Mouse (Mus musculus) intestine, embryonic 15.5 days (tissue): Measurements from ENCODE around the gene Cnot3. TPM values are rescaled to one million over a fixed set of nuclear protein-coding genes. Genes with fewer than 3 reads are reported as not detected.
"Not testable (repeated sequence)": the region's sequence is repeated elsewhere in the genome, so short reads cannot be mapped to it uniquely, and the experiment has no call there.

Experiments used
- ATAC-seq: fragments of 200-750 bp; cut with Nextera tagmentation; 2 replicates; pipeline ENCODE4 v1.8.0; 2017; ENCODE audit warnings: moderate TSS enrichment, moderate library complexity
- H3K27ac ChIP-seq: fragments of 300-500 bp; sonication (generic); 2 replicates; pipeline ENCODE4 v1.5.1; 2015; ENCODE audit warnings: mild to moderate bottlenecking, inconsistent platforms
- H3K27me3 ChIP-seq: fragments of 300-500 bp; sonication (generic); replicated peaks from 2 replicates; pipeline ENCODE4 v1.6.1; 2015; ENCODE audit warnings: inconsistent platforms
- H3K36me3 ChIP-seq: fragments of 300-500 bp; sonication (generic); 2 replicates; pipeline ENCODE4 v1.6.1; 2015; ENCODE audit warnings: inconsistent platforms
- H3K4me1 ChIP-seq: fragments of 300-500 bp; sonication (generic); replicated peaks from 2 replicates; pipeline ENCODE4 v1.6.1; 2015; ENCODE audit warnings: inconsistent platforms
- H3K4me2 ChIP-seq: fragments of 300-500 bp; sonication (generic); replicated peaks from 2 replicates; pipeline ENCODE4 v1.6.1; 2015; ENCODE audit warnings: mild to moderate bottlenecking, inconsistent platforms
- H3K4me3 ChIP-seq: fragments of 300-500 bp; sonication (generic); replicated peaks from 2 replicates; pipeline ENCODE4 v1.5.1; 2015; ENCODE audit warnings: inconsistent platforms
- H3K9ac ChIP-seq: fragments of 300-500 bp; sonication (generic); 2 replicates; pipeline ENCODE4 v1.6.1; 2015; ENCODE audit warnings: inconsistent platforms
- H3K9me3 ChIP-seq: fragments of 300-500 bp; sonication (generic); 2 replicates; pipeline ENCODE4 v1.6.1; 2016; ENCODE audit warnings: inconsistent platforms
- WGBS: fragments of 180-500 bp; shearing (Covaris S2); methylation state at CpG from one replicate; pipeline ENCODE4 v1.1.7; 2015; 5-methylcytosine and 5-hydroxymethylcytosine counted together
- polyA plus RNA-seq: library from polyadenylated mRNA; unstranded; fragments of >200 nt; fragmentation: Nextera tagmentation; extraction: Ambion mirVana; gene quantifications from 2 replicates; pipeline ENCODE4 v1.2.1, GENCODE M21; 2015

Cnot3 gene
- polyA plus RNA-seq = 43.7 and 47.1 TPM in 2 replicates

GRCm38 (mm10) chr7:3644672-3645487 lies at the start of gene Cnot3:
Cnot3 (plus strand) TSS chr7:3645268.
- Histone ChIP-seq H3K27me3 (no peaks in the 10 kb centered on the region), H3K4me3 (peak within 1 kb of the TSS; percentile 97), H3K36me3 (peaks cover 6% of the 10 kb centered on the region), H3K9me3 (no peaks in the 10 kb centered on the region), H3K4me1 (peaks cover 27% of the 10 kb centered on the region), H3K27ac (peak within 1 kb of the TSS; percentile 99), H3K9ac (peak within 1 kb of the TSS; percentile 99), H3K4me2 (peak within 1 kb of the TSS; percentile 81)
- WGBS = under 1% methylated on average over 57 of the region's 58 CpGs
- peak; percentile 98 for ATAC-seq

GRCm38 (mm10) chr7:3597755-3598154 lies 47.3 kb upstream of the Cnot3 start:
- 54% methylated on average over 1 of the region's 1 CpGs for whole genome bisulfite sequencing
- not testable (repeated sequence) for H3K9me3 ChIP-seq, H3K4me1 ChIP-seq, H3K4me3 ChIP-seq, H3K27me3 ChIP-seq, ATAC-seq, H3K27ac ChIP-seq, H3K9ac ChIP-seq, H3K36me3 ChIP-seq, H3K4me2 ChIP-seq

GRCm38 (mm10) chr7:3601119-3601518 lies 43.9 kb upstream of the Cnot3 start:
- no peaks in the 10 kb centered on the region for H3K4me1 ChIP-seq
- H3K27ac ChIP-seq = no peak overlapping the region
- H3K9ac ChIP-seq = no peak overlapping the region
- ATAC-seq = peak; percentile 70
- WGBS = 16% methylated on average over 4 of the region's 4 CpGs
- H3K4me3 ChIP-seq = no peak overlapping the region
- no peaks in the 10 kb centered on the region for H3K9me3 ChIP-seq
- H3K27me3 ChIP-seq = no peaks in the 10 kb centered on the region
- no peak overlapping the region for H3K4me2 ChIP-seq
- H3K36me3 ChIP-seq = no peaks in the 10 kb centered on the region

- H3K9me3 ChIP-seq = no peaks in the 10 kb centered on the region
- WGBS = 20% methylated on average over 2 of the region's 2 CpGs
These were observed 38.3 kb upstream of the Cnot3 start for GRCm38 (mm10) chr7:3606798-3607197.

GRCm38 (mm10) chr7:3607391-3607790 lies 37.7 kb upstream of the Cnot3 start:
- no peak overlapping the region for H3K9ac ChIP-seq
- 75% methylated on average over 6 of the region's 6 CpGs for WGBS
- no peaks in the 10 kb centered on the region for H3K4me1 ChIP-seq
- H3K36me3 ChIP-seq = no peaks in the 10 kb centered on the region
- H3K27me3 ChIP-seq = no peaks in the 10 kb centered on the region
- H3K4me3 ChIP-seq = no peak overlapping the region
- H3K27ac ChIP-seq = no peak overlapping the region
- no peak overlapping the region for H3K4me2 ChIP-seq
- no peak for ATAC-seq
- H3K9me3 ChIP-seq = no peaks in the 10 kb centered on the region

More at GRCm38 (mm10) chr7:3606798-3607197, 38.3 kb upstream of the Cnot3 start:
- peak; percentile 80 for ATAC-seq
- Histone ChIP-seq H3K36me3 (no peaks in the 10 kb centered on the region), H3K27ac (no peak overlapping the region), H3K9ac (no peak overlapping the region), H3K27me3 (no peaks in the 10 kb centered on the region), H3K4me1 (no peaks in the 10 kb centered on the region), H3K4me2 (no peak overlapping the region), H3K4me3 (no peak overlapping the region)

- Histone ChIP-seq H3K9me3 (no peaks in the 10 kb centered on the region), H3K4me2 (no peak overlapping the region), H3K27ac (no peak overlapping the region), H3K27me3 (no peaks in the 10 kb centered on the region), H3K4me1 (no peaks in the 10 kb centered on the region), H3K36me3 (no peaks in the 10 kb centered on the region), H3K4me3 (no peak overlapping the region), H3K9ac (no peak overlapping the region)
- 81% methylated on average over 3 of the region's 3 CpGs for WGBS
- no peak for ATAC-seq
These were observed 36.4 kb upstream of the Cnot3 start for GRCm38 (mm10) chr7:3608668-3609067.

- no peaks in the 10 kb centered on the region for H3K9me3 ChIP-seq
- no peaks in the 10 kb centered on the region for H3K27me3 ChIP-seq
- H3K27ac ChIP-seq = no peak overlapping the region
- no peak overlapping the region for H3K4me2 ChIP-seq
- no peak overlapping the region for H3K4me3 ChIP-seq
- H3K4me1 ChIP-seq = no peaks in the 10 kb centered on the region
- ATAC-seq = no peak
- H3K9ac ChIP-seq = no peak overlapping the region
- H3K36me3 ChIP-seq = no peaks in the 10 kb centered on the region
- 54% methylated on average over 3 of the region's 3 CpGs for WGBS
These were observed 36.0 kb upstream of the Cnot3 start for GRCm38 (mm10) chr7:3609082-3609481.

- Histone ChIP-seq H3K36me3 (no peaks in the 10 kb centered on the region), H3K27ac (no peak overlapping the region), H3K9ac (no peak overlapping the region), H3K4me3 (no peak overlapping the region), H3K27me3 (no peaks in the 10 kb centered on the region), H3K4me2 (no peak overlapping the region), H3K9me3 (no peaks in the 10 kb centered on the region), H3K4me1 (no peaks in the 10 kb centered on the region)
- ATAC-seq = no peak
- WGBS = 86% methylated on average over 3 of the region's 3 CpGs
These were observed 34.6 kb upstream of the Cnot3 start for GRCm38 (mm10) chr7:3610437-3610836.

- Histone ChIP-seq H3K4me2 (no peak overlapping the region), H3K9ac (no peak overlapping the region), H3K4me1 (no peaks in the 10 kb centered on the region), H3K4me3 (no peak overlapping the region), H3K36me3 (no peaks in the 10 kb centered on the region), H3K9me3 (no peaks in the 10 kb centered on the region), H3K27ac (no peak overlapping the region), H3K27me3 (no peaks in the 10 kb centered on the region)
- no peak for ATAC-seq
- 87% methylated on average over 13 of the region's 13 CpGs for WGBS
These were observed 34.1 kb upstream of the Cnot3 start for GRCm38 (mm10) chr7:3611006-3611405.

- no peak overlapping the region for H3K9ac ChIP-seq
- H3K27me3 ChIP-seq = no peaks in the 10 kb centered on the region
- H3K4me3 ChIP-seq = no peak overlapping the region
- H3K27ac ChIP-seq = no peak overlapping the region
- ATAC-seq = no peak
- WGBS = 83% methylated on average over 3 of the region's 3 CpGs
- no peaks in the 10 kb centered on the region for H3K9me3 ChIP-seq
- no peak overlapping the region for H3K4me2 ChIP-seq
- 0 out of 2 replicates have a peak, but pooled peaks cover 5% of the 10 kb centered on the region for H3K4me1 ChIP-seq
- no peaks in the 10 kb centered on the region for H3K36me3 ChIP-seq
These were observed 31.0 kb upstream of the Cnot3 start for GRCm38 (mm10) chr7:3614021-3614420.

- Histone ChIP-seq H3K4me1 (0 out of 2 replicates have a peak, but pooled peaks cover 5% of the 10 kb centered on the region), H3K9me3 (no peaks in the 10 kb centered on the region), H3K36me3 (peaks cover 5% of the 10 kb centered on the region), H3K27ac (no peak within 1 kb of the TSS), H3K4me3 (peak within 1 kb of the TSS; percentile 80), H3K9ac (no peak within 1 kb of the TSS), H3K4me2 (peak within 1 kb of the TSS; percentile 68), H3K27me3 (no peaks in the 10 kb centered on the region)
- 77% methylated on average over 4 of the region's 4 CpGs for WGBS
- no peak for ATAC-seq
These were observed 29.0 kb upstream of the Cnot3 start, which contains the start of gene Oscar for GRCm38 (mm10) chr7:3616057-3616388. Oscar (minus strand) TSS chr7:3616157.

GRCm38 (mm10) chr7:3616389-3617241 lies 28.5 kb upstream of the Cnot3 start:
- WGBS = 43% methylated on average over 6 of the region's 6 CpGs
- H3K4me1 ChIP-seq = 0 out of 2 replicates have a peak, but pooled peaks cover 5% of the 10 kb centered on the region
- peak overlapping the region; percentile 68 for H3K4me2 ChIP-seq
- no peaks in the 10 kb centered on the region for H3K9me3 ChIP-seq
- H3K9ac ChIP-seq = no peak overlapping the region
- H3K36me3 ChIP-seq = peaks cover 5% of the 10 kb centered on the region
- H3K27ac ChIP-seq = no peak overlapping the region
- H3K27me3 ChIP-seq = no peaks in the 10 kb centered on the region
- ATAC-seq = peak; percentile 51
- peak overlapping the region; percentile 80 for H3K4me3 ChIP-seq
